In genomic region chr9:91988240-91988639, GRCm38 (mm10) we compare ENCODE assay signal across 12 mouse cellular contexts.
DNase-seq lines count a peak whose midpoint lies in the region; ATAC-seq and TF ChIP-seq lines count a peak whose summit lies in the region.
"Had no signal": no experiment of that assay in that cellular context is flagged by ENCODE, and none has a peak within 500 bp of the region (broad histone marks: within the 10 kb centered on the region; RNA-seq: fewer than 3 reads in every experiment).

No protein-coding gene starts in this region.

- ATAC-seq in kidney, postnatal 0 days (replicated peaks; ENCODE audit: low FRiP score, low read depth), result no peak

- no peaks in the 10 kb centered on the region for H3K4me1 ChIP-seq in kidney, postnatal 0 days (replicated peaks; ENCODE audit: insufficient read depth, low read length)
- H3K4me1 ChIP-seq in kidney, adult 2 months (ENCODE audit: control insufficient read depth, insufficient read depth, low read length), result no peaks in the 10 kb centered on the region
- H3K4me1 ChIP-seq: lung, embryonic 15.5 days had no signal

- H3K9ac ChIP-seq in kidney, postnatal 0 days (ENCODE audit: low read depth, low read length), result no peak overlapping the region
- H3K9ac ChIP-seq: lung, embryonic 15.5 days had no signal

- no peaks in the 10 kb centered on the region for H3K9me3 ChIP-seq in kidney, postnatal 0 days (replicated peaks; ENCODE audit: low read length)
- H3K9me3 ChIP-seq: lung, embryonic 15.5 days had no signal

- no peaks in the 10 kb centered on the region for H3K27me3 ChIP-seq in kidney, postnatal 0 days (ENCODE audit: insufficient read depth, low read length)
- no peaks in the 10 kb centered on the region for H3K27me3 ChIP-seq in kidney, adult 2 months (replicated peaks; ENCODE audit: control insufficient read depth, insufficient read depth, low read length)
- H3K27me3 ChIP-seq: lung, embryonic 15.5 days had no signal

- no peak overlapping the region for H3K4me2 ChIP-seq in kidney, postnatal 0 days (ENCODE audit: low read length)
- H3K4me2 ChIP-seq: lung, embryonic 15.5 days; midbrain, embryonic 11.5 days had no signal

- no peak for TF ChIP-seq POLR2A in kidney, adult 2 months (IDR thresholded peaks at IDR 0.05; ENCODE audit: low read depth, low read length)

- TF ChIP-seq CTCF in kidney, postnatal 0 days (IDR thresholded peaks at IDR 0.05; ENCODE audit: low read depth), result no peak
- TF ChIP-seq CTCF in kidney, adult 2 months (conservative IDR thresholded peaks at IDR 0.05; ENCODE audit: insufficient read depth, insufficient read length, low read depth, low read length), result no peak

- H3K36me3 ChIP-seq in kidney, postnatal 0 days (ENCODE audit: insufficient read depth, low read length), result no peaks in the 10 kb centered on the region
- no peaks in the 10 kb centered on the region for H3K36me3 ChIP-seq in kidney, adult 2 months (ENCODE audit: control insufficient read depth, insufficient read depth, low read length)
- H3K36me3 ChIP-seq: lung, embryonic 15.5 days had no signal

- 11% methylated on average over 2 of the region's 2 CpGs for WGBS in kidney, postnatal 0 days
- 22% methylated on average over 2 of the region's 2 CpGs for WGBS in kidney, adult 2 months

- DNase-seq in kidney, postnatal 0 days (ENCODE audit: low spot score), result peak; percentile 75
- DNase-seq in kidney, adult 2 months, result no peak
- DNase-seq in cerebellum, adult 11-12 months, result peak; percentile 92
- peak; percentile 75 to 86 for DNase-seq in cerebellum, postnatal 14 days
- peak; percentile 24 for DNase-seq in hindlimb bud, embryonic 11.5 days (ENCODE audit: extremely low spot score, low read depth, low spot score)
- DNase-seq in right cerebral cortex, postnatal 14 days, result no peak
- no peak for DNase-seq in neural tube, embryonic 10.5 days (ENCODE audit: extremely low spot score, low spot score)
- DNase-seq: heart, adult 11 months had no signal

- peak overlapping the region; percentile 25; the same call in 1 of the 2 replicates for H3K27ac ChIP-seq in kidney, postnatal 0 days
- no peak overlapping the region for H3K27ac ChIP-seq in kidney, adult 2 months (ENCODE audit: insufficient read depth, low read depth, low read length)
- H3K27ac ChIP-seq: lung, embryonic 15.5 days; stomach, postnatal 0 days had no signal

- H3K4me3 ChIP-seq in kidney, postnatal 0 days (replicated peaks; ENCODE audit: low read depth, low read length), result no peak overlapping the region
- H3K4me3 ChIP-seq in kidney, adult 2 months (ENCODE audit: insufficient read depth, low read depth, low read length), result no peak overlapping the region
- H3K4me3 ChIP-seq: erythroblast, embryonic 14.5 days; lung, embryonic 15.5 days had no signal

Comparison
In these comparisons a context has a peak if more than half of its experiments do, and no peak if none do; other contexts are left out.
1. DNase-seq: peak in kidney, postnatal 0 days (single experiment), cerebellum, adult 11-12 months (single experiment), cerebellum, postnatal 14 days (2 of 2) and hindlimb bud, embryonic 11.5 days (single experiment); none in kidney, adult 2 months (single experiment), right cerebral cortex, postnatal 14 days (single experiment) and neural tube, embryonic 10.5 days (single experiment).